Mouse (Mus musculus) midbrain, embryonic 12.5 days (tissue): Measurements from ENCODE around the gene 1700014D04Rik. TPM values are rescaled to one million over a fixed set of nuclear protein-coding genes. Genes with fewer than 3 reads are reported as not detected.
"Not testable (repeated sequence)": the region's sequence is repeated elsewhere in the genome, so short reads cannot be mapped to it uniquely, and the experiment has no call there.

ENCODE experiments used
- ATAC-seq: fragments of 200-750 bp; cut with Nextera tagmentation; 2 replicates; pipeline ENCODE4 v1.8.0; 2017; ENCODE audit warnings: low read depth, moderate TSS enrichment, moderate library complexity; ENCODE audit not compliant: low FRiP score
- H3K27ac ChIP-seq: fragments of 300-500 bp; sonication (generic); replicated peaks from 2 replicates; pipeline ENCODE4 v1.5.1; 2016; ENCODE audit warnings: mild to moderate bottlenecking
- H3K27me3 ChIP-seq: fragments of 300-500 bp; sonication (generic); 2 replicates; pipeline ENCODE4 v1.6.1; 2016; ENCODE audit warnings: mild to moderate bottlenecking
- H3K36me3 ChIP-seq: fragments of 300-500 bp; sonication (generic); 2 replicates; pipeline ENCODE4 v1.6.1; 2016
- H3K4me1 ChIP-seq: fragments of 300-500 bp; sonication (generic); 2 replicates; pipeline ENCODE4 v1.6.1; 2016
- H3K4me2 ChIP-seq: fragments of 300-500 bp; sonication (generic); replicated peaks from 2 replicates; pipeline ENCODE4 v1.6.1; 2016; ENCODE audit warnings: mild to moderate bottlenecking, moderate library complexity
- H3K4me3 ChIP-seq: fragments of 300-500 bp; sonication (generic); 2 replicates; pipeline ENCODE4 v1.5.1; 2016; ENCODE audit warnings: mild to moderate bottlenecking
- H3K9ac ChIP-seq: fragments of 300-500 bp; sonication (generic); replicated peaks from 2 replicates; pipeline ENCODE4 v1.6.1; 2016; ENCODE audit warnings: mild to moderate bottlenecking, moderate library complexity
- H3K9me3 ChIP-seq: fragments of 300-500 bp; sonication (generic); 2 replicates; pipeline ENCODE4 v1.6.1; 2016; ENCODE audit warnings: mild to moderate bottlenecking
- WGBS: fragments of 180-500 bp; shearing (Covaris S2); methylation state at CpG from one replicate; pipeline ENCODE4 v1.1.7; 2016; 5-methylcytosine and 5-hydroxymethylcytosine counted together
- polyA plus RNA-seq: library from polyadenylated mRNA; unstranded; fragments of >200 nt; fragmentation: Nextera tagmentation; extraction: Ambion mirVana; gene quantifications from 2 replicates; pipeline ENCODE4 v1.2.1, GENCODE M21; 2016

1700014D04Rik gene
- polyA plus RNA-seq, 1 experiment from 2014 or later: not detected

DNA sequence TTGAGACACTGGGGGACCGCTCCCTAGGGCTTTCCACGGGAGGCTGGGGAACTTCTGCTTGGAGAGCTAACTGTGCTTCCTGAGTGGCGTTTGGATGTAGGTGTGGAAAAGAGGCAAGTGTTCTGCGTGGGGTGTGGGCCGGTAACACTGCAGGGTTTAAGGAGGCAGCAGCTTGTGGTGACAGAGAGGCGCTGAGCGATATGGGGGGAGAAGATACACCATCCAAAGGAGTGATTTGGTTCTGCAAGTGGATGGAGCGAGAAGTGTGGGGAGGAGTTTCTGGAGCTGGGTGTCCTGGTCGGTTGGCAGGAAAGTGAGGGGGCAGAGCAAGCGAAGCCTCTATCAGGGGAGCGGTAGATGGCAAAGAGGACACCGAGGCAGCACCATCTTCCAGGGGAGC is 43.0 kb downstream of the 1700014D04Rik start:
- 81% methylated on average over 12 of the region's 12 CpGs for WGBS

DNA sequence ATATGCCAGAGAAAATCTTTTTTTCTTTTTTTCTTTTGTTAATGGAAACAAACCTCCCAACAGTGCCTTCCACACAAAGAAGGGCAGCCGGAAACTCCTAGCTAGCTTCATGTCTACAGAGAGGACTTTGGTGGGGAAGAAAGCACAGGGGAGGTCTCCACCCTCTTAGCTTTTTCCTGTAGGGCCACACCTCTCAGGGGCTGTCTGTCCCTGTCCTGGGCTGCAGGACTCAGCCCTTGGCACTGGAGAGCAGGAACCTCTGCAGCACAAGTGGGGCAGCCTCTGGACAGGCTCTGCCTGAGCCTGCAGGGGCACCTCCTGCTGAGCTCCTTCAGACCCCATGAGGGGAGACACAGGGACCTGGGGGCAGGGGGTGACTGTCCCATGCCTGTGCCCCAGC is 46.4 kb downstream of the 1700014D04Rik start:
- not testable (repeated sequence) for ATAC-seq, H3K27ac ChIP-seq, H3K36me3 ChIP-seq, H3K4me2 ChIP-seq, H3K9ac ChIP-seq, H3K27me3 ChIP-seq, H3K4me3 ChIP-seq, H3K9me3 ChIP-seq, H3K4me1 ChIP-seq
- WGBS: 57% methylated on average over 1 of the region's 1 CpGs

More for the DNA sequence above, 43.0 kb downstream of the 1700014D04Rik start:
- H3K36me3 ChIP-seq: no peaks in the 10 kb centered on the region
- no peak overlapping the region for H3K4me3 ChIP-seq
- no peak overlapping the region for H3K4me2 ChIP-seq
- ATAC-seq: no peak
- no peaks in the 10 kb centered on the region for H3K27me3 ChIP-seq
- H3K9ac ChIP-seq: no peak overlapping the region
- H3K9me3 ChIP-seq: no peaks in the 10 kb centered on the region
- H3K27ac ChIP-seq: no peak overlapping the region
- no peaks in the 10 kb centered on the region for H3K4me1 ChIP-seq

DNA sequence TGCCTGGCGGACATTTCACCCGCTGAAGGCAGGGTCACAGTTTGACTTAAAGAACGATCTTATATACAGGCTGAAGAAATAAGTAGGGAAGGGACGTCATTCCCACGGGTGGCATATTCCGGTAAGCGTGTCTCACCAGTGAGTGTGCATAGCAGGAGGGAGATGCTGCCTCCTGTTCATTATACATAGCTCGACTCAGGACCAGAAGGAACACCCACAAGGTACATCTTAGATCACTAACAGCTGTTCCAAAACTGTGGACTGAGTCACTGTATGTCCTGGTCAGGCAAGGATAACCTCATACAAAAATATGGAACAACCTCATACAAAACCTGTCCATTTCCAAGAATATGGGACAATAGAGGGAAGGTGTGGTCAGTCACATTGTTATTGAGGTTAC is 47.4 kb downstream of the 1700014D04Rik start:
- no peaks in the 10 kb centered on the region for H3K9me3 ChIP-seq
- H3K36me3 ChIP-seq: no peaks in the 10 kb centered on the region
- no peaks in the 10 kb centered on the region for H3K4me1 ChIP-seq
- H3K9ac ChIP-seq: no peak overlapping the region
- WGBS: 91% methylated on average over 8 of the region's 8 CpGs
- 0 out of 2 replicates have a peak, but pooled peaks cover 3% of the 10 kb centered on the region for H3K27me3 ChIP-seq
- no peak overlapping the region for H3K27ac ChIP-seq
- no peak for ATAC-seq
- H3K4me2 ChIP-seq: no peak overlapping the region
- no peak overlapping the region for H3K4me3 ChIP-seq

DNA sequence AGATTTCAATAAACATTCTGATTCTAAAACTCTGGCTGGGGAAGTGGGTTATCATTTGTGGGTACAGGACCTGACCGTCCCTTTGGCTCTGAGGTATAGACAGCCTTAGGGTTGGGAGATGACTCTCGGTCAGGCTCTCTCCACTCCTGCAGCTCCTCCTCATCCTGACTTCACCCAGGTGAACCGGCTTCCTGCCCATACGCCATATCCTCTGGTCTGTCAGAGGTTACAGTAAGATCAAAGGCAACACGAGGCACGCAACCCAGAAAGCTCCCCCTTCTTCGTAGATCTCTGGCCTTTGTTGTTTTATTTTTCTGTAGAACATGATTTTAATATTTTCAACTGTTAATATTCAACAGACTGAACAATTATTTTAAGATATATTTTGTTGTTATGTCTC is 50.8 kb downstream of the 1700014D04Rik start:
- no peaks in the 10 kb centered on the region for H3K4me1 ChIP-seq
- H3K27ac ChIP-seq: no peak overlapping the region
- H3K36me3 ChIP-seq: no peaks in the 10 kb centered on the region
- no peak for ATAC-seq
- WGBS: 94% methylated on average over 7 of the region's 7 CpGs
- no peaks in the 10 kb centered on the region for H3K9me3 ChIP-seq
- no peak overlapping the region for H3K4me3 ChIP-seq
- no peak overlapping the region for H3K9ac ChIP-seq
- no peak overlapping the region for H3K4me2 ChIP-seq
- H3K27me3 ChIP-seq: 0 out of 2 replicates have a peak, but pooled peaks cover 10% of the 10 kb centered on the region

DNA sequence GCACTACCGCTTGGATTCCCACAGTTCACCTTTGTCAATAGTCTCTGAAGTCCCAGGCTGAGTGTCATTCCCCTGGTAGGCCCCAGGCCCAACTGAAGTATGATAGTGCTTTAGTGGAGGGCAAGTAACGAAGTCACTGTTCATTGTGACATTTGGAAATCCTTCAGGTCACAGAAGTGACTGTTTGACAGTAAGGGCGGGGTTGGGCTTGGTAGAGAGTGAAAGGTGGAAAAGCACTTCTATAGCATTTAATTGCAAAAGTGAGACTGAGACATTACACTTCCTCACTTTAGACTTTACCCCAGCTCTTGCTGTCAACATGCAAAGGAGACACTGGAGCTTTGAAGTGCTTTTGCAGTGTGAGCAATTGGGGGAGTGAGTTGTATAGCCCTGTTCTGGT is 52.5 kb downstream of the 1700014D04Rik start, which contains the start of gene 4921517D22Rik:
Gene 4921517D22Rik (minus strand): TSS at position 101 of the 400 bp plus-strand sequence.
- 0 out of 2 replicates have a peak, but pooled peaks cover 10% of the 10 kb centered on the region for H3K27me3 ChIP-seq

DNA sequence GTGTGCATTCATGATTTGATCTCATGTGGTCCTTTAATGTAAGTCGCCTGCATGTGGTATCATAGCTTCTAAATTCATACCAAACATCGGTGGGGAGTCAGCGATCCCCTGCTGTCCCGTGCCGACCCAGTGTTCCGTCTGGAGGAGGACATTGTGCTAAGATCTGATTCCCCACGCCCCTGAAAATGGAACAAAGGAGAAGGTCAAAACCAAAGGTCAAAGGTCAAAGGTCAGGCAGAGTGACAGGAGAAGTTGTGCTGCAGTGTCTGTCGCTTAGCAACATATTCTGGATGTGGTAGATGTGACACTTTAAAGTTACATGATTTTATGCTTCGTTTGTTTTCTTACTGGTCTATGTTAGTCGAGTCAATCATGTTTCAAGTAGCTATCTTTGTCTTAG is 55.1 kb downstream of the 1700014D04Rik start:
- no peak for ATAC-seq
- Histone ChIP-seq H3K4me2 (no peak overlapping the region), H3K36me3 (no peaks in the 10 kb centered on the region), H3K4me3 (no peak overlapping the region), H3K4me1 (no peaks in the 10 kb centered on the region), H3K9me3 (no peaks in the 10 kb centered on the region), H3K27me3 (0 out of 2 replicates have a peak, but pooled peaks cover 8% of the 10 kb centered on the region), H3K9ac (no peak overlapping the region), H3K27ac (no peak overlapping the region)
- WGBS: 23% methylated on average over 10 of the region's 10 CpGs

More for the DNA sequence above, 52.5 kb downstream of the 1700014D04Rik start, which contains the start of gene 4921517D22Rik:
- no peak for ATAC-seq
- H3K27ac ChIP-seq: no peak within 1 kb of the TSS
- H3K4me3 ChIP-seq: no peak within 1 kb of the TSS
- H3K36me3 ChIP-seq: no peaks in the 10 kb centered on the region
- 85% methylated on average over 3 of the region's 3 CpGs for WGBS
- no peaks in the 10 kb centered on the region for H3K4me1 ChIP-seq
- no peaks in the 10 kb centered on the region for H3K9me3 ChIP-seq
- H3K4me2 ChIP-seq: no peak within 1 kb of the TSS
- no peak within 1 kb of the TSS for H3K9ac ChIP-seq

Other genes with a start within 250 kb of the 1700014D04Rik start
- gene Agtpbp1, start 161.5 kb downstream of the 1700014D04Rik start, polyA plus RNA-seq: 29.5 and 30.4 TPM in 2 replicates
- 128 and 136 TPM in 2 replicates for gene Naa35, start 161.5 kb downstream of the 1700014D04Rik start, polyA plus RNA-seq
- gene Golm1, start 70.9 kb downstream of the 1700014D04Rik start, polyA plus RNA-seq: 122 and 134 TPM in 2 replicates
- not detected in 2 replicates for gene 4921517D22Rik, start 52.6 kb downstream of the 1700014D04Rik start, polyA plus RNA-seq
- 0.05 TPM in 2 replicates for gene Spata31d1a, start 36.4 kb downstream of the 1700014D04Rik start, polyA plus RNA-seq
- gene Spata31d1b, start 34.5 kb downstream of the 1700014D04Rik start, polyA plus RNA-seq: 0.07 TPM in 1 of 2 replicates, not detected in the other
- gene Spata31d1d, start 15.0 kb downstream of the 1700014D04Rik start, polyA plus RNA-seq: not detected in 2 replicates
- 118 and 131 TPM in 2 replicates for gene Isca1, start 23.1 kb upstream of the 1700014D04Rik start, polyA plus RNA-seq
- gene Gm49354, start 35.5 kb upstream of the 1700014D04Rik start, polyA plus RNA-seq: not detected in 2 replicates
- gene Tut7, start 76.4 kb upstream of the 1700014D04Rik start, polyA plus RNA-seq: 62.8 and 66.7 TPM in 2 replicates